Mouse (Mus musculus): Measurements from ENCODE around the gene Lcp1.

GRCm38 (mm10) chr14:75195530-75195929 is 64.6 kb downstream of the Lcp1 start:
- TF ChIP-seq CTCF (IDR thresholded peaks at IDR 0.05; ENCODE audit: low read depth, low read length) (no peak), POLR2A (IDR thresholded peaks at IDR 0.05; ENCODE audit: borderline replicate concordance, low read depth, low read length) (no peak)

All from bone marrow macrophage, adult 2 months (primary cell).